Mouse (Mus musculus): ENCODE results near the gene Tssk3.

The Tssk3 gene

GRCm38 (mm10) chr4:129448713-129449112, 42.1 kb downstream of the Tssk3 start:
- DNase-seq (ENCODE audit: low spot score in 2 of 2): no peak

- no peak for DNase-seq (ENCODE audit: low spot score in 2 of 2)
These were observed 42.9 kb downstream of the Tssk3 start for GRCm38 (mm10) chr4:129447778-129448563.

- DNase-seq (ENCODE audit: low spot score in 2 of 2): no peak
These were observed 43.5 kb downstream of the Tssk3 start for GRCm38 (mm10) chr4:129447360-129447759.

- DNase-seq (ENCODE audit: low spot score in 2 of 2): no peak
These were observed 49.7 kb downstream of the Tssk3 start for GRCm38 (mm10) chr4:129441145-129441544.

GRCm38 (mm10) chr4:129440340-129441063, 50.3 kb downstream of the Tssk3 start, which contains the start of gene Zbtb8b:
Gene Zbtb8b (minus strand): TSS chr4:129440853.
- no peak for DNase-seq (ENCODE audit: low spot score in 2 of 2)

Data from natural killer cell, adult 2 months (primary cell).